Mouse (Mus musculus) kidney, adult 2 months (tissue): Measurements from ENCODE around the gene Klhl42. TPM values are rescaled to one million over a fixed set of nuclear protein-coding genes. Genes with fewer than 3 reads are reported as not detected.
A peak's percentile ranks its signal among the peaks of the same experiment; 100 is the strongest.

ENCODE experiments used
- DNase-seq: peaks from one replicate; pipeline ENCODE4 v3.0.0; 2021
- H3K27ac ChIP-seq: fragments of 200-500 bp; 2 replicates; pipeline ENCODE4 v1.5.1; 2012; ENCODE audit warnings: low read depth, low read length, control low read depth, inconsistent platforms; ENCODE audit not compliant: insufficient read depth
- H3K27me3 ChIP-seq: fragments of 200-500 bp; replicated peaks from 2 replicates; pipeline ENCODE4 v1.6.1; 2012; ENCODE audit warnings: mild to moderate bottlenecking, moderate library complexity, low read length, inconsistent platforms; ENCODE audit not compliant: control insufficient read depth, insufficient read depth
- H3K36me3 ChIP-seq: fragments of 200-500 bp; 2 replicates; pipeline ENCODE4 v1.6.1; 2012; ENCODE audit warnings: mild to moderate bottlenecking, moderate library complexity, low read length, inconsistent platforms; ENCODE audit not compliant: control insufficient read depth, insufficient read depth
- H3K4me1 ChIP-seq: fragments of 200-500 bp; 2 replicates; pipeline ENCODE4 v1.6.1; 2011; ENCODE audit warnings: low read length; ENCODE audit not compliant: control insufficient read depth, insufficient read depth
- H3K4me3 ChIP-seq: fragments of 200-500 bp; 2 replicates; pipeline ENCODE4 v1.5.1; 2011; ENCODE audit warnings: mild to moderate bottlenecking, low read depth, low read length, control low read depth; ENCODE audit not compliant: insufficient read depth
- CTCF ChIP-seq: fragments of 200-500 bp; conservative IDR thresholded peaks from 2 replicates; pipeline ENCODE4 v1.5.1; 2011; ENCODE audit warnings: low read depth, mild to moderate bottlenecking, control low read depth, low read length, moderate library complexity, mixed read lengths; ENCODE audit not compliant: insufficient read depth, insufficient read length
- POLR2A ChIP-seq: fragments of 200-500 bp; IDR thresholded peaks from one replicate; pipeline ENCODE4 v1.6.1; 2011; ENCODE audit warnings: low read depth, low read length, control low read depth
- WGBS: fragments of 180-500 bp; shearing (Covaris S2); methylation state at CpG from one replicate; pipeline ENCODE4 v1.1.7; 2018; 5-methylcytosine and 5-hydroxymethylcytosine counted together
- polyA plus RNA-seq: library from polyadenylated mRNA; depleted of rRNA; stranded (reverse); fragments of >200 nt; gene quantifications from 2 replicates; pipeline ENCODE4 v1.2.3, GENCODE M21; 2012

The Klhl42 gene
- polyA plus RNA-seq, 1 experiment = 13.3 TPM

DNA sequence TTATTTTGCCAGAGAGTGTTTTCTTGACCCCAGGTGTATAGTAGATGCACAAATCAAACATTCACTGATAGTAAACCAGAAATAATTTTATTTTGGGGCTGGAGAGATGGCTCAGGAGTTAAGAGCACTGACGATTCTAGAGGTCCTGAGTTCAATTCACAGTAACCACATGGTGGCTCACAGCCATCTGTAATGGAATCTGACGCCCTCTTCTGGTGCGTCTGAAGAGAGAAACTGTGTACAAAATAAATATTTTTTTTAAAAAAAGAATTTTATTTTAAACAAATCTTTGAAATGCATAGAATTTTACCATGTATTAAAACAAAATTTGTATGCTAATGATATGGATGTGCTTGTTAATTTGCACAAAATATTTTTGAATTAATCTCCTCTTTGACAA lies 2.7 kb upstream of the Klhl42 start:
- Histone ChIP-seq H3K4me1 (0 out of 2 replicates have a peak, but pooled peaks cover 3% of the 10 kb centered on the region), H3K27ac (peak overlapping the region; percentile 81; the same call in 1 of the 2 replicates), H3K27me3 (no peaks in the 10 kb centered on the region), H3K4me3 (no peak overlapping the region), H3K36me3 (no peaks in the 10 kb centered on the region)
- no peak for TF ChIP-seq CTCF
- no peak for TF ChIP-seq POLR2A
- WGBS = 75% methylated on average over 3 of the region's 3 CpGs
- DNase-seq = no peak

GRCm38 (mm10) chr6:147090191-147090590 lies 988 bp upstream of the Klhl42 start:
- Histone ChIP-seq H3K27ac (no peak overlapping the region), H3K4me3 (no peak overlapping the region), H3K4me1 (peaks cover 6% of the 10 kb centered on the region; the same call in 1 of the 2 replicates), H3K36me3 (no peaks in the 10 kb centered on the region), H3K27me3 (no peaks in the 10 kb centered on the region)
- no peak for DNase-seq
- TF ChIP-seq CTCF (no peak), POLR2A (no peak)
- 95% methylated on average over 5 of the region's 5 CpGs for WGBS

GRCm38 (mm10) chr6:147092136-147092535 lies 957 bp downstream of the Klhl42 start:
- DNase-seq = peak; percentile 69
- TF ChIP-seq POLR2A (no peak), CTCF (no peak)
- Histone ChIP-seq H3K27me3 (no peaks in the 10 kb centered on the region), H3K4me3 (peak overlapping the region; percentile 67), H3K36me3 (no peaks in the 10 kb centered on the region), H3K4me1 (peaks cover 6% of the 10 kb centered on the region; the same call in 1 of the 2 replicates), H3K27ac (peak overlapping the region; percentile 84; the same call in 1 of the 2 replicates)
- WGBS = 4% methylated on average over 15 of the region's 15 CpGs

DNA sequence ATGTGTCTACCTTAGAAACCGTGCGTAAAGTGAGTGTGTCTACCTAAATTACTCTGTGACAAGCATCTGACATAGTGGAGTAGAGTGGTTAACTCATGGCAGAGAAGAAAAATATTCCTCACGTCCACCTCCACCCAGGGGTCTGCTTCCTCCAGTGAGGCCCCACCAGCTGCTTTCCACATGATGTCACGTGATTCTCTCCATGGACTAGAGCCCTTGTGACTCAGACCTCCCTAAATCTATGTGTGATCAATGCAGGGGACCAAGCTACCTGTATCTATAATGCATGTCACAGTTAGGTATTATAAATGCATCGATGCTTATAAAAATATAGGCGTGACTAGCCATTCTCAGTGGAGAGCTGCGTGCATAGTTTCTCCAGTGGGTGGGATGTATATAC lies 3.6 kb downstream of the Klhl42 start:
- WGBS = 87% methylated on average over 7 of the region's 7 CpGs
- no peak for DNase-seq
- Histone ChIP-seq H3K27me3 (no peaks in the 10 kb centered on the region), H3K4me3 (no peak overlapping the region), H3K27ac (no peak overlapping the region), H3K4me1 (peaks cover 19% of the 10 kb centered on the region; the same call in 1 of the 2 replicates), H3K36me3 (no peaks in the 10 kb centered on the region)
- TF ChIP-seq CTCF = no peak

- TF ChIP-seq POLR2A (no peak), CTCF (no peak)
- Histone ChIP-seq H3K4me3 (no peak overlapping the region), H3K36me3 (no peaks in the 10 kb centered on the region), H3K27ac (no peak overlapping the region), H3K27me3 (no peaks in the 10 kb centered on the region), H3K4me1 (peaks cover 24% of the 10 kb centered on the region; the same call in 1 of the 2 replicates)
- DNase-seq = no peak
- 94% methylated on average over 4 of the region's 4 CpGs for WGBS
These were observed 4.9 kb downstream of the Klhl42 start for GRCm38 (mm10) chr6:147096109-147096508.

GRCm38 (mm10) chr6:147096934-147097333 lies 5.8 kb downstream of the Klhl42 start:
- no peak for DNase-seq
- no peak for TF ChIP-seq CTCF
- TF ChIP-seq POLR2A = no peak
- Histone ChIP-seq H3K36me3 (no peaks in the 10 kb centered on the region), H3K27ac (no peak overlapping the region), H3K4me1 (peaks cover 24% of the 10 kb centered on the region; the same call in 1 of the 2 replicates), H3K27me3 (no peaks in the 10 kb centered on the region), H3K4me3 (no peak overlapping the region)
- WGBS = 83% methylated on average over 3 of the region's 3 CpGs

GRCm38 (mm10) chr6:147097346-147097929 lies 6.3 kb downstream of the Klhl42 start:
- Histone ChIP-seq H3K36me3 (no peaks in the 10 kb centered on the region), H3K27me3 (no peaks in the 10 kb centered on the region), H3K4me1 (peaks cover 24% of the 10 kb centered on the region; the same call in 1 of the 2 replicates), H3K27ac (no peak overlapping the region), H3K4me3 (no peak overlapping the region)
- DNase-seq = no peak
- 65% methylated on average over 8 of the region's 8 CpGs for WGBS
- no peak for TF ChIP-seq POLR2A
- TF ChIP-seq CTCF = no peak
